Mouse (Mus musculus): ENCODE measurements around the gene Notch2. TPM values are rescaled to one million over a fixed set of nuclear protein-coding genes. Genes with fewer than 3 reads are reported as not detected.

Gene Notch2
- polyA plus RNA-seq, 1 experiment, result 22.9 TPM

DNA sequence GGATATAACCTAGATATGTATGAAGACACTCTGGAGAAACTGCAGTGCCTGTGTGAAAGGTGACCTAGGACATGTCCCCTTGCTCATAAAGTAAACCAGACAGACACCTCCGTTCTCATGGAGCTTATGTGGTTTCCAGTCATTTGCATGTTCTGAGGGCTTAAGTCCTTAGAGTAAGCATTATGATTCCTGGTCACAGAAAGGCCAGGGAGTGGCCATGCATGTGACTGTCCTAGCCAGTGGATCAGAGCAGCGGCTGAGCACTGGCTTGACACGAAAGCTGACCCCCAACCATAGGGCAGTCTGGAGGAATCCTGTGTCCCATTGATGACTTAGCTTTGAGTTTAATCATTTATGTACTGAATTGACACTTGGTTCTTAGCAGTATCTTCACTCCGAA lies 14.7 kb downstream of the Notch2 start:
- WGBS, result 76% methylated on average over 4 of the region's 4 CpGs
- TF ChIP-seq POLR2A (IDR thresholded peaks at IDR 0.05; ENCODE audit: borderline replicate concordance, control insufficient read depth, low read depth, low read length) (no peak), CTCF (IDR thresholded peaks at IDR 0.05; ENCODE audit: control insufficient read depth, insufficient read depth, low read length) (no peak)
- H3K27ac ChIP-seq (ENCODE audit: control insufficient read depth, insufficient read depth, low read depth, low read length, poor library complexity), result no peak overlapping the region
- no peak overlapping the region for H3K4me3 ChIP-seq (replicated peaks; ENCODE audit: control insufficient read depth, low read depth, low read length)
- H3K4me1 ChIP-seq (ENCODE audit: control insufficient read depth, insufficient read depth, low read length), result peaks cover 16% of the 10 kb centered on the region

DNA sequence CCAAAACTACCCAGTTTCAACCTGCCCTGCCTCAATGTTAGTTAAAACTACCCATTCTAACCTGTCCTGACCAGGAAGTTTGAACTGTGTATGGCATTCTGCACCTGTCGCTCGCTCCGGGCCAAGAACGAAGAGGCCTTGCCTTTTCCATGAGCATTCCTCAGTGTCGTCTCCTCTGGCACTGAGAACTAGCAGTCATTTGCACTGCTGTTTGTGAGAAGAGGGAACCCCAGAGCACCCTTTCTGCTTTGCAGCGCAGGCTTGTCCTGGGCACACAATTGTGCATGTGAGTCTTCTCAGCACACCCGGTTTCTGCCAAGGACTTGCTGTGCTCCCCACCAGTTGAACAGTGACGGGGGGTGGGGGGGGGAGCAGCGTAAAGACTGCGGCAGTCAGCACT lies 15.6 kb downstream of the Notch2 start:
- TF ChIP-seq POLR2A (IDR thresholded peaks at IDR 0.05; ENCODE audit: borderline replicate concordance, control insufficient read depth, low read depth, low read length) (no peak), CTCF (IDR thresholded peaks at IDR 0.05; ENCODE audit: control insufficient read depth, insufficient read depth, low read length) (no peak)
- WGBS, result 90% methylated on average over 10 of the region's 10 CpGs
- Histone ChIP-seq H3K4me3 (replicated peaks; ENCODE audit: control insufficient read depth, low read depth, low read length) (no peak overlapping the region), H3K27ac (ENCODE audit: control insufficient read depth, insufficient read depth, low read depth, low read length, poor library complexity) (no peak overlapping the region), H3K4me1 (ENCODE audit: control insufficient read depth, insufficient read depth, low read length) (peaks cover 17% of the 10 kb centered on the region)

DNA sequence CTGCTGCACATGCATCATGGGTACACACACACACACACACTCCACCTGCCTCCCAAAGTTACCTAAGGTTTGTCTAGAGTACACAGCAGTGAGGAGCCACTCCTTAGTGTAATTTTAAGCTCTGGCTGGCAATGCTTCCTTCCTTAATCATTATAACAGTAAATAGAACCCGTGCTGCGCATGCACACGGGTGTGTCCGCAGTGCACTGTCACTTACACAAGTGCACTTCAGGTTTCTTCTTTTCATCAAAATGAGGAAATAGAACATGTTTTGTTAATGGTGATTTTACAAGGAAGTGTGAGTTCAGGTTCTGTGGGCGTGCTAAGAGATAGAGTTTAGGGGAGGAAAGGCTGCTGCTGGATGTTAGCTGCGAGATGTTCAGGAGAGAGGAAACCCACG lies 17.8 kb downstream of the Notch2 start:
- Histone ChIP-seq H3K4me1 (ENCODE audit: control insufficient read depth, insufficient read depth, low read length) (peaks cover 16% of the 10 kb centered on the region), H3K27ac (ENCODE audit: control insufficient read depth, insufficient read depth, low read depth, low read length, poor library complexity) (peak overlapping the region; percentile 65), H3K4me3 (replicated peaks; ENCODE audit: control insufficient read depth, low read depth, low read length) (no peak overlapping the region)
- TF ChIP-seq CTCF (IDR thresholded peaks at IDR 0.05; ENCODE audit: control insufficient read depth, insufficient read depth, low read length), result no peak
- TF ChIP-seq POLR2A (IDR thresholded peaks at IDR 0.05; ENCODE audit: borderline replicate concordance, control insufficient read depth, low read depth, low read length), result no peak
- WGBS, result 10% methylated on average over 7 of the region's 7 CpGs

DNA sequence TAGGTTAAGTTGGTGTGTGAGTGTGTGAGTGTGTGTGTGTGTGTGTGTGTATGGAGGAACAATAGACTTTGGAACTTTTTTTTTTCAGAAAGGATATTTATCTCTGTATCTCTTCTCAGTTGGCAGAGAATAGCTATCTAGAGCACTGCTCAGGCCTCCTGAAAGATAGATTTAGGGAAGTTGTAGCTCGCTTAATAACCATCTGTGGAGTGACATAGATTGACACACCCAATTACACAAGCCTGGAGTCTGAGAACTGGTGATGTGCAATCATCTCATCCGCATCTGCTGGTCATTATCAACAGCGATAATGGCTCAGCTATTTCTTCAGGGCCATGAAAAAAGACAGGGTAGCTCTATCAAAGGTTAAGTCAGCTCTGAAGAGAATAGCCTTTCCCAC lies 18.9 kb downstream of the Notch2 start:
- WGBS, result 15% methylated on average over 3 of the region's 3 CpGs
- Histone ChIP-seq H3K27ac (ENCODE audit: control insufficient read depth, insufficient read depth, low read depth, low read length, poor library complexity) (no peak overlapping the region), H3K4me3 (replicated peaks; ENCODE audit: control insufficient read depth, low read depth, low read length) (no peak overlapping the region), H3K4me1 (ENCODE audit: control insufficient read depth, insufficient read depth, low read length) (peaks cover 14% of the 10 kb centered on the region)
- TF ChIP-seq CTCF (IDR thresholded peaks at IDR 0.05; ENCODE audit: control insufficient read depth, insufficient read depth, low read length) (no peak), POLR2A (IDR thresholded peaks at IDR 0.05; ENCODE audit: borderline replicate concordance, control insufficient read depth, low read depth, low read length) (no peak)

DNA sequence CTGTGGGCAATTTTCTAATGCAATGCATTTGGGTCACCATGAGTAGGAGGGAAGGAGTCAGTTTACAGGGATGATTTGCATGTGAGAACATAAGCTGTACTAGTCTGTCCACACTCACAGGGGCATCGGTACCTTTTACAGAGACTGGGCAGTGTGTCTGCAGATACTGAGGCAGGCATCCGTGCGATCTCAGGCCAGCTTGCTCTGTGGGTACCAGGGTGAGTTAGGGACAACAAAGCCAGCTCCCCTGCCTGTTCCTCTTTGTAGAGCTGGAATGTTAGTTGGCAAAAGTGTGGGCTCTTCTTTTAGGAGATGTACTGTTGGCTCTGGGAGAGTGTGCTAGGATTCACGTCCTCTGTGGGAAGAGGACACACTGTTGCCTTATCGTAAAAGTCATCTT lies 19.6 kb downstream of the Notch2 start:
- WGBS, result 76% methylated on average over 5 of the region's 5 CpGs
- peaks cover 14% of the 10 kb centered on the region for H3K4me1 ChIP-seq (ENCODE audit: control insufficient read depth, insufficient read depth, low read length)
- H3K27ac ChIP-seq (ENCODE audit: control insufficient read depth, insufficient read depth, low read depth, low read length, poor library complexity), result no peak overlapping the region
- no peak overlapping the region for H3K4me3 ChIP-seq (replicated peaks; ENCODE audit: control insufficient read depth, low read depth, low read length)
- TF ChIP-seq CTCF (IDR thresholded peaks at IDR 0.05; ENCODE audit: control insufficient read depth, insufficient read depth, low read length) (no peak), POLR2A (IDR thresholded peaks at IDR 0.05; ENCODE audit: borderline replicate concordance, control insufficient read depth, low read depth, low read length) (no peak)

DNA sequence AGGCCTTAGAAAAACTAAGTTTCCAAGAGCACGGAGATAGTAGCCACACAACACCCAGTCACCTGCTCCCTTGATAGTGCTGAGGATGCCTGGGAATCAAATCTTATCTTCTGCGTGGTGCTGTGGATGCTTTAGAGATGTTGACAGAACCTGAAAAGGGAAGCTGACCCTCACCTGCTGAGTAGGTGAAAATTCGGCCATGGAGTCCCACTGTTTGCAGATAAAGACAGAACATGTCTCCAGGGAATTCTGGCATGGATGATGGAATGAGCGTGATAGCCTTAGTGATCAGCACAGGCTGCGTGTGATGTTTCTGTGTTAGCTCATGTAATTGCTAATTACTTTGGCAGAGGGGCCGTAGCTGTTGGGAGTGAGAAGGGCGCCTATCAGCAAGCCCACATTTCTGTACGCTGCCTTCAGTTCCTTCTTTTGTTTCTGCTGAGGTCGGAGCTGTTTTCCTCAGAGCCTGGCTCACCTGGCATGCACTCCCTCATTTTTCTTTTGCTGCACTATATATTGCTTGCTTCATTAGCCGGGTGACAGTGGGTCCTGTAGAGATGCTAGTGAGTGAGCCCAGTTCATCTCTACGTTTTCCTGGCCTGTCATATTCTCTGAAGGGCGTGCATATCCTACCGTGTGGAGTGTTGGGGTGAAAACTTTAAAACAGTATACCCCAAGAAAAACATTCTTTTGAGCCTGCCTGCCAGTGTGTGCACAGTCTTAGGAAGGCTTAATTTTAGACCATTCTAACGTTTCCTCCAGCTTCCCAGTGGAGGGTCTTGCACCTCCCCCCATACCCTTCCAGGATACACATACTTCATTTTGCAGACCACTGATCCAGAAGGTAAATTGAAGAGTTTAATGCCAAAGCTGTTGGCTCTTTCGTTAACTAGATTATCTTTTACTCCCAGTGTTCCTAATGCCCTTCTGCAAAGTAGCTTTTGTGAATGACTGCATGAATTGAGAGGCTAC lies 21.6 kb downstream of the Notch2 start:
- Histone ChIP-seq H3K4me3 (replicated peaks; ENCODE audit: control insufficient read depth, low read depth, low read length) (no peak overlapping the region), H3K27ac (ENCODE audit: control insufficient read depth, insufficient read depth, low read depth, low read length, poor library complexity) (no peak overlapping the region), H3K4me1 (ENCODE audit: control insufficient read depth, insufficient read depth, low read length) (peaks cover 16% of the 10 kb centered on the region)
- TF ChIP-seq CTCF (IDR thresholded peaks at IDR 0.05; ENCODE audit: control insufficient read depth, insufficient read depth, low read length), result no peak
- no peak for TF ChIP-seq POLR2A (IDR thresholded peaks at IDR 0.05; ENCODE audit: borderline replicate concordance, control insufficient read depth, low read depth, low read length)
- WGBS, result 33% methylated on average over 15 of the region's 15 CpGs

DNA sequence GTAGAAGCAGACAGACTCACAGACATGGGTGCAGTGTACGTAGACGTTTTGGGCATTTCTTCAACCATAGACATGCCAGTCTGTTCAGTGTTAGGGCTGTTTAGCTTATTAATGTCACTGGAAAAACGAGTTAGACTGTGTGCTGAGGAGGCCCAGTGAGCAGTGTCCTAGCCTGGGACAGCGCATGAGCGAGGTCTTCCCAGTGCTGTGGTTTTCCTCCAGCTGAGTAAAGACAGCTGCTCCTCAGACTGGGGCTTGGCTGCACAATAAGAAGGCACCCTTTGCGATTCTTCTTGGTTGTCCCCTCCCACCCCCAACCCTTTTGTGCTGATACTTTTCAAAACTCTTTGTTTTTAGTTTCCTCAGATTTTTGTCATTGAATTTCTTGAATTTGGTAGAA lies 22.8 kb downstream of the Notch2 start:
- 46% methylated on average over 6 of the region's 6 CpGs for WGBS
- Histone ChIP-seq H3K4me3 (replicated peaks; ENCODE audit: control insufficient read depth, low read depth, low read length) (no peak overlapping the region), H3K27ac (ENCODE audit: control insufficient read depth, insufficient read depth, low read depth, low read length, poor library complexity) (no peak overlapping the region), H3K4me1 (ENCODE audit: control insufficient read depth, insufficient read depth, low read length) (peaks cover 9% of the 10 kb centered on the region)
- TF ChIP-seq CTCF (IDR thresholded peaks at IDR 0.05; ENCODE audit: control insufficient read depth, insufficient read depth, low read length), result no peak
- TF ChIP-seq POLR2A (IDR thresholded peaks at IDR 0.05; ENCODE audit: borderline replicate concordance, control insufficient read depth, low read depth, low read length), result no peak

DNA sequence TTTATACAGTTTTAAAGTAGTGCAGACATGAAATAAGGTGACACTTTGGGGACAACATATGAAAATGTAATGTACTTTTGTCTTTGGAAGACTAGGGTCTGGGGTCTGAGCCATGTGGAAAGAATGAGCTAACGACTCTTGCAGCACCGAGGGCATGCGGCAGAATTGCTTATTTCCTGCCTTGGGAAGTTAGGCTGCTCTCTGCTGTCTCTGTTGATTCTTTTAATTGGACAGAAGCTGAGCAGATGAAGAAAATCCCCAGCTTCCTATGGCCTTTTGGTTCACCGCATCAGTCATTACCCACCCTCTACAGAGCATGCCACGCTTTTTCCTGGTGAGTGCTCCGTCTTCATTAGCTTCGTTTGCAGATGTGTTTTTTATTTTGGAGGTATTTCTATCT lies 23.8 kb downstream of the Notch2 start:
- WGBS, result 80% methylated on average over 7 of the region's 7 CpGs
- H3K4me1 ChIP-seq (ENCODE audit: control insufficient read depth, insufficient read depth, low read length), result peaks cover 8% of the 10 kb centered on the region

More for the DNA sequence above, 23.8 kb downstream of the Notch2 start:
- no peak for TF ChIP-seq CTCF (IDR thresholded peaks at IDR 0.05; ENCODE audit: control insufficient read depth, insufficient read depth, low read length)
- TF ChIP-seq POLR2A (IDR thresholded peaks at IDR 0.05; ENCODE audit: borderline replicate concordance, control insufficient read depth, low read depth, low read length), result no peak
- H3K4me3 ChIP-seq (replicated peaks; ENCODE audit: control insufficient read depth, low read depth, low read length), result no peak overlapping the region
- H3K27ac ChIP-seq (ENCODE audit: control insufficient read depth, insufficient read depth, low read depth, low read length, poor library complexity), result no peak overlapping the region

Data from bone marrow, adult 2 months (tissue).